Mouse (Mus musculus) heart, postnatal 0 days (tissue): ENCODE data around the gene Smco3. TPM values are rescaled to one million over a fixed set of nuclear protein-coding genes. Genes with fewer than 3 reads are reported as not detected.

Experiments used
- ATAC-seq: fragments of 200-750 bp; cut with Nextera tagmentation; 2 replicates; pipeline ENCODE4 v1.8.0; 2017; ENCODE audit warnings: low read depth, moderate number of reproducible peaks, moderate library complexity; ENCODE audit not compliant: insufficient read depth
- DNase-seq: peaks from one replicate; pipeline ENCODE4 v3.0.0-alpha.2; 2016; ENCODE audit warnings: low spot score
- H3K27ac ChIP-seq: fragments of 300-500 bp; sonication (generic); 2 replicates; pipeline ENCODE4 v1.5.1; 2014; ENCODE audit warnings: low read depth, mild to moderate bottlenecking
- H3K27me3 ChIP-seq: fragments of 300-500 bp; sonication (generic); 2 replicates; pipeline ENCODE4 v1.6.1; 2014; ENCODE audit warnings: low read length, mixed read lengths; ENCODE audit not compliant: control insufficient read depth, insufficient read depth
- H3K36me3 ChIP-seq: fragments of 300-500 bp; sonication (generic); replicated peaks from 2 replicates; pipeline ENCODE4 v1.6.1; 2014; ENCODE audit warnings: low read length, mixed read lengths; ENCODE audit not compliant: control insufficient read depth, insufficient read depth
- H3K4me1 ChIP-seq: fragments of 300-500 bp; sonication (generic); 2 replicates; pipeline ENCODE4 v1.6.1; 2014; ENCODE audit warnings: antibody characterized with exemption; ENCODE audit not compliant: control insufficient read depth, insufficient read depth
- H3K4me2 ChIP-seq: fragments of 300-500 bp; sonication (generic); 2 replicates; pipeline ENCODE4 v1.6.1; 2014; ENCODE audit warnings: low read depth, mild to moderate bottlenecking, low read length, moderate library complexity
- H3K4me3 ChIP-seq: fragments of 300-500 bp; sonication (generic); 2 replicates; pipeline ENCODE4 v1.5.1; 2014; ENCODE audit warnings: low read depth, low read length
- H3K9ac ChIP-seq: fragments of 300-500 bp; sonication (generic); replicated peaks from 2 replicates; pipeline ENCODE4 v1.6.1; 2014; ENCODE audit warnings: low read depth, low read length, mixed read lengths
- H3K9me3 ChIP-seq: fragments of 300-500 bp; sonication (generic); replicated peaks from 2 replicates; pipeline ENCODE4 v1.6.1; 2016; ENCODE audit warnings: low read length; ENCODE audit not compliant: control insufficient read depth
- CTCF ChIP-seq: IDR thresholded peaks from 2 replicates; pipeline ENCODE4 v1.5.1; 2016; ENCODE audit warnings: antibody characterized with exemption, control low read depth, low read depth
- EP300 ChIP-seq: IDR thresholded peaks from 2 replicates; pipeline ENCODE4 v1.6.1; 2016; ENCODE audit warnings: antibody characterized with exemption, low read depth
- WGBS: fragments of 180-500 bp; shearing (Covaris S2); extraction: QIAGEN DNeasy Blood & Tissue Kit; methylation state at CpG from one replicate; pipeline ENCODE4 v1.1.7; 2014; 5-methylcytosine and 5-hydroxymethylcytosine counted together
- polyA plus RNA-seq: library from polyadenylated mRNA; unstranded; fragments of >200 nt; fragmentation: Nextera tagmentation; extraction: Ambion mirVana; gene quantifications from 2 replicates; pipeline ENCODE4 v1.2.1, GENCODE M21; 2015
- total RNA-seq: library from RNA; depleted of rRNA; stranded (reverse); fragments of >200 nt; gene quantifications from 2 replicates; pipeline ENCODE4 v1.2.3, GENCODE M21; 2014; ENCODE audit warnings: low replicate concordance

Smco3 gene
- total and polyA plus RNA-seq, 2 experiments from 2014 or later, result not detected

GRCm38 (mm10) chr6:136847267-136847666, 12.0 kb upstream of the Smco3 start:
- Histone ChIP-seq H3K27ac (no peak overlapping the region), H3K27me3 (no peaks in the 10 kb centered on the region), H3K4me1 (no peaks in the 10 kb centered on the region), H3K9me3 (no peaks in the 10 kb centered on the region), H3K9ac (no peak overlapping the region), H3K4me2 (no peak overlapping the region), H3K4me3 (no peak overlapping the region), H3K36me3 (peaks cover 8% of the 10 kb centered on the region; the same call in 1 of the 2 replicates)
- TF ChIP-seq EP300, result no peak
- DNase-seq (no peak), ATAC-seq (no peak)
- WGBS, result 95% methylated on average over 3 of the region's 3 CpGs

- no peaks in the 10 kb centered on the region for H3K9me3 ChIP-seq
- whole genome bisulfite sequencing, result 66% methylated on average over 5 of the region's 5 CpGs
- ATAC-seq, result no peak
- H3K27ac ChIP-seq, result no peak overlapping the region
- TF ChIP-seq CTCF (no peak), EP300 (no peak)
- no peaks in the 10 kb centered on the region for H3K27me3 ChIP-seq
- DNase-seq, result no peak
- no peak overlapping the region for H3K4me2 ChIP-seq
- H3K9ac ChIP-seq, result no peak overlapping the region
- H3K4me3 ChIP-seq, result no peak overlapping the region
- peaks cover 8% of the 10 kb centered on the region; the same call in 1 of the 2 replicates for H3K36me3 ChIP-seq
- H3K4me1 ChIP-seq, result no peaks in the 10 kb centered on the region
Measured at GRCm38 (mm10) chr6:136845706-136846480, 10.6 kb upstream of the Smco3 start.

- Histone ChIP-seq H3K27me3 (no peaks in the 10 kb centered on the region), H3K4me2 (no peak overlapping the region), H3K4me1 (no peaks in the 10 kb centered on the region), H3K36me3 (peaks cover 8% of the 10 kb centered on the region; the same call in 1 of the 2 replicates), H3K9me3 (no peaks in the 10 kb centered on the region), H3K27ac (no peak overlapping the region), H3K9ac (no peak overlapping the region), H3K4me3 (no peak overlapping the region)
- ATAC-seq (no peak), DNase-seq (no peak)
- no peak for TF ChIP-seq EP300
- no peak for TF ChIP-seq CTCF
- 63% methylated on average over 2 of the region's 2 CpGs for WGBS
Measured at GRCm38 (mm10) chr6:136844903-136845302, 9.7 kb upstream of the Smco3 start.

- Histone ChIP-seq H3K4me1 (no peaks in the 10 kb centered on the region), H3K27ac (no peak overlapping the region), H3K9me3 (no peaks in the 10 kb centered on the region), H3K27me3 (no peaks in the 10 kb centered on the region), H3K36me3 (no peaks in the 10 kb centered on the region), H3K9ac (no peak overlapping the region), H3K4me2 (no peak overlapping the region), H3K4me3 (no peak overlapping the region)
- ATAC-seq, result peak; percentile 62; the same call in 1 of the 2 replicates
- WGBS, result 46% methylated on average over 3 of the region's 3 CpGs
- TF ChIP-seq EP300 (no peak), CTCF (no peak)
- no peak for DNase-seq
Measured at GRCm38 (mm10) chr6:136837323-136837722, 2.1 kb upstream of the Smco3 start.

GRCm38 (mm10) chr6:136831712-136832111, 3.5 kb downstream of the Smco3 start:
- DNase-seq, result no peak
- peaks cover 11% of the 10 kb centered on the region for H3K4me1 ChIP-seq
- ATAC-seq, result no peak
- no peak overlapping the region for H3K4me3 ChIP-seq
- H3K4me2 ChIP-seq, result no peak overlapping the region
- no peaks in the 10 kb centered on the region for H3K36me3 ChIP-seq
- TF ChIP-seq CTCF (no peak), EP300 (no peak)
- no peak overlapping the region for H3K27ac ChIP-seq
- WGBS, result 48% methylated on average over 5 of the region's 5 CpGs
- no peak overlapping the region for H3K9ac ChIP-seq
- no peaks in the 10 kb centered on the region for H3K27me3 ChIP-seq
- no peaks in the 10 kb centered on the region for H3K9me3 ChIP-seq

- Histone ChIP-seq H3K4me3 (peak overlapping the region; percentile 100), H3K4me2 (peak overlapping the region; percentile 63), H3K36me3 (peaks cover 21% of the 10 kb centered on the region), H3K4me1 (peaks cover 11% of the 10 kb centered on the region), H3K9me3 (no peaks in the 10 kb centered on the region), H3K27ac (peak overlapping the region; percentile 84), H3K27me3 (no peaks in the 10 kb centered on the region), H3K9ac (peak overlapping the region; percentile 41; the same call in 1 of the 2 replicates)
- 36% methylated on average over 4 of the region's 4 CpGs for WGBS
- DNase-seq, result no peak
- ATAC-seq, result no peak
- no peak for TF ChIP-seq EP300
- no peak for TF ChIP-seq CTCF
Measured at GRCm38 (mm10) chr6:136828681-136829080, 6.6 kb downstream of the Smco3 start.
